Mouse (Mus musculus) lung, postnatal 0 days (tissue): ENCODE measurements around the gene Nckap5.

ENCODE experiments used
- CTCF ChIP-seq: IDR thresholded peaks from 2 replicates; pipeline ENCODE4 v1.5.1; 2016; ENCODE audit warnings: antibody characterized with exemption, mild to moderate bottlenecking
- EP300 ChIP-seq: IDR thresholded peaks from 2 replicates; pipeline ENCODE4 v1.6.1; 2016; ENCODE audit warnings: antibody characterized with exemption, mild to moderate bottlenecking, control low read depth

DNA sequence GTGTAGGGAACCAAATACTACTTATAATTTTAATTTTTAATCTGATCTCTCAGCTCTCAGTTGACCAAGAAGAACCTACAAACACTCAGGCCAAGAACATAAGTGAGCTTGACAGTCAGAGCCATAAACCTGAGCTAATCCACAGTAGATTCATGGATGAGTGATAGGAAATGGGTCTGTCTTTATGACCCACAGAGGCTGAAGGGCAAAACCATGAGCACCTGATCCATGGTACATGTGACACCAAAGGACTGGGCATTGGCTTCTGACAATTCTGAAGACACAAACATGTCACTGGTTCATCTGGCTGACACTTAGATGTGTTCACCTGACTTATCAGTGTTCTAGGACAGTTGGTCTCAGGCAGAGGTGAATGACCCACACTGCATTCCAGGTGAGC lies 98.9 kb downstream of the Nckap5 start:
- no peak for TF ChIP-seq CTCF
- no peak for TF ChIP-seq EP300
